Mouse (Mus musculus): ENCODE measurements at regions not wholly inside any gene's neighbourhood (a gene's known extent, or its start where the extent isn't known, plus 50 kb on each side); places are given as distances from the start of the nearest gene placed in this dataset.

- no peaks in the 10 kb centered on the region for H3K36me3 ChIP-seq
- no peak overlapping the region for H3K4me3 ChIP-seq
- no peak overlapping the region for H3K27ac ChIP-seq
- WGBS, result 93% methylated on average over 9 of the region's 9 CpGs
- no peaks in the 10 kb centered on the region for H3K27me3 ChIP-seq (ENCODE audit: low read depth, poor library complexity, severe bottlenecking)
- no peak for DNase-seq (ENCODE audit: low spot score)
- H3K4me1 ChIP-seq, result no peaks in the 10 kb centered on the region
- no peaks in the 10 kb centered on the region for H3K9me3 ChIP-seq (replicated peaks)
Measured at GRCm38 (mm10) chr3:120786659-120787058, 384.8 kb downstream of the Rwdd3 start.

GRCm38 (mm10) chr3:120781486-120781885, 390.0 kb downstream of the Rwdd3 start:
- no peak overlapping the region for H3K27ac ChIP-seq
- WGBS, result 79% methylated on average over 6 of the region's 6 CpGs
- H3K9me3 ChIP-seq (replicated peaks), result no peaks in the 10 kb centered on the region
- no peak for DNase-seq (ENCODE audit: low spot score)
- no peak overlapping the region for H3K4me3 ChIP-seq
- H3K4me1 ChIP-seq, result no peaks in the 10 kb centered on the region
- H3K27me3 ChIP-seq (ENCODE audit: low read depth, poor library complexity, severe bottlenecking), result no peaks in the 10 kb centered on the region
- H3K36me3 ChIP-seq, result no peaks in the 10 kb centered on the region

- Histone ChIP-seq H3K27me3 (ENCODE audit: low read depth, poor library complexity, severe bottlenecking) (no peaks in the 10 kb centered on the region), H3K9me3 (replicated peaks) (no peaks in the 10 kb centered on the region), H3K4me3 (no peak overlapping the region), H3K4me1 (no peaks in the 10 kb centered on the region), H3K36me3 (no peaks in the 10 kb centered on the region), H3K27ac (no peak overlapping the region)
- no peak for DNase-seq (ENCODE audit: low spot score)
Measured at GRCm38 (mm10) chr3:120779091-120779490, 392.4 kb downstream of the Rwdd3 start.

GRCm38 (mm10) chr3:120774951-120775350, 396.5 kb downstream of the Rwdd3 start:
- H3K9me3 ChIP-seq (replicated peaks), result no peaks in the 10 kb centered on the region
- no peak overlapping the region for H3K27ac ChIP-seq
- no peak for DNase-seq (ENCODE audit: low spot score)
- H3K27me3 ChIP-seq (ENCODE audit: low read depth, poor library complexity, severe bottlenecking), result no peaks in the 10 kb centered on the region
- no peaks in the 10 kb centered on the region for H3K4me1 ChIP-seq
- H3K36me3 ChIP-seq, result no peaks in the 10 kb centered on the region
- H3K4me3 ChIP-seq, result no peak overlapping the region
- 96% methylated on average over 6 of the region's 6 CpGs for WGBS

- no peaks in the 10 kb centered on the region for H3K27me3 ChIP-seq (ENCODE audit: low read depth, poor library complexity, severe bottlenecking)
- H3K4me3 ChIP-seq, result no peak overlapping the region
- no peak for DNase-seq (ENCODE audit: low spot score)
- WGBS, result 85% methylated on average over 4 of the region's 4 CpGs
- H3K9me3 ChIP-seq (replicated peaks), result no peaks in the 10 kb centered on the region
- H3K27ac ChIP-seq, result no peak overlapping the region
- no peaks in the 10 kb centered on the region for H3K36me3 ChIP-seq
- H3K4me1 ChIP-seq, result no peaks in the 10 kb centered on the region
Measured at GRCm38 (mm10) chr3:120761681-120762080, 409.8 kb downstream of the Rwdd3 start.

- H3K4me1 ChIP-seq, result no peaks in the 10 kb centered on the region
- H3K4me3 ChIP-seq, result no peak overlapping the region
- 92% methylated on average over 3 of the region's 3 CpGs for WGBS
- H3K36me3 ChIP-seq, result no peaks in the 10 kb centered on the region
- H3K27ac ChIP-seq, result no peak overlapping the region
- no peak for DNase-seq (ENCODE audit: low spot score)
- no peaks in the 10 kb centered on the region for H3K27me3 ChIP-seq (ENCODE audit: low read depth, poor library complexity, severe bottlenecking)
- no peaks in the 10 kb centered on the region for H3K9me3 ChIP-seq (replicated peaks)
Measured at GRCm38 (mm10) chr3:120761223-120761622, 410.3 kb downstream of the Rwdd3 start.

GRCm38 (mm10) chr3:120748513-120748912, 423.0 kb downstream of the Rwdd3 start:
- Histone ChIP-seq H3K4me3 (no peak overlapping the region), H3K27me3 (ENCODE audit: low read depth, poor library complexity, severe bottlenecking) (no peaks in the 10 kb centered on the region), H3K36me3 (no peaks in the 10 kb centered on the region), H3K9me3 (replicated peaks) (no peaks in the 10 kb centered on the region), H3K27ac (no peak overlapping the region), H3K4me1 (no peaks in the 10 kb centered on the region)
- DNase-seq (ENCODE audit: low spot score), result no peak
- 68% methylated on average over 4 of the region's 4 CpGs for WGBS

GRCm38 (mm10) chr3:120747678-120748077, 423.8 kb downstream of the Rwdd3 start:
- H3K4me3 ChIP-seq, result no peak overlapping the region
- H3K4me1 ChIP-seq, result no peaks in the 10 kb centered on the region
- peak; percentile 45 for DNase-seq (ENCODE audit: low spot score)
- no peaks in the 10 kb centered on the region for H3K36me3 ChIP-seq
- H3K9me3 ChIP-seq (replicated peaks), result no peaks in the 10 kb centered on the region
- H3K27ac ChIP-seq, result no peak overlapping the region
- WGBS, result 85% methylated on average over 4 of the region's 4 CpGs
- H3K27me3 ChIP-seq (ENCODE audit: low read depth, poor library complexity, severe bottlenecking), result no peaks in the 10 kb centered on the region

GRCm38 (mm10) chr3:120733332-120733731, 438.2 kb downstream of the Rwdd3 start:
- no peaks in the 10 kb centered on the region for H3K27me3 ChIP-seq (ENCODE audit: low read depth, poor library complexity, severe bottlenecking)
- peaks cover 8% of the 10 kb centered on the region; the same call in 1 of the 2 replicates for H3K4me1 ChIP-seq
- H3K27ac ChIP-seq, result no peak overlapping the region
- 96% methylated on average over 6 of the region's 6 CpGs for WGBS
- DNase-seq (ENCODE audit: low spot score), result no peak
- H3K9me3 ChIP-seq (replicated peaks), result no peaks in the 10 kb centered on the region
- no peaks in the 10 kb centered on the region for H3K36me3 ChIP-seq
- no peak overlapping the region for H3K4me3 ChIP-seq

- H3K4me1 ChIP-seq, result peaks cover 8% of the 10 kb centered on the region; the same call in 1 of the 2 replicates
- WGBS, result 95% methylated on average over 8 of the region's 8 CpGs
- DNase-seq (ENCODE audit: low spot score), result no peak
- no peaks in the 10 kb centered on the region for H3K27me3 ChIP-seq (ENCODE audit: low read depth, poor library complexity, severe bottlenecking)
- no peak overlapping the region for H3K27ac ChIP-seq
- H3K9me3 ChIP-seq (replicated peaks), result no peaks in the 10 kb centered on the region
- H3K36me3 ChIP-seq, result no peaks in the 10 kb centered on the region
- no peak overlapping the region for H3K4me3 ChIP-seq
Measured at GRCm38 (mm10) chr3:120732391-120732790, 439.1 kb downstream of the Rwdd3 start.

GRCm38 (mm10) chr3:120731287-120731686, 440.2 kb downstream of the Rwdd3 start:
- DNase-seq (ENCODE audit: low spot score), result no peak
- peaks cover 8% of the 10 kb centered on the region; the same call in 1 of the 2 replicates for H3K4me1 ChIP-seq
- H3K9me3 ChIP-seq (replicated peaks), result no peaks in the 10 kb centered on the region
- no peak overlapping the region for H3K4me3 ChIP-seq
- 67% methylated on average over 9 of the region's 9 CpGs for WGBS
- no peak overlapping the region for H3K27ac ChIP-seq
- H3K27me3 ChIP-seq (ENCODE audit: low read depth, poor library complexity, severe bottlenecking), result no peaks in the 10 kb centered on the region
- no peaks in the 10 kb centered on the region for H3K36me3 ChIP-seq

GRCm38 (mm10) chr3:120730225-120730624, 441.3 kb downstream of the Rwdd3 start:
- WGBS, result 84% methylated on average over 4 of the region's 4 CpGs
- Histone ChIP-seq H3K27ac (no peak overlapping the region), H3K4me1 (peaks cover 8% of the 10 kb centered on the region; the same call in 1 of the 2 replicates), H3K9me3 (replicated peaks) (no peaks in the 10 kb centered on the region), H3K36me3 (no peaks in the 10 kb centered on the region), H3K4me3 (no peak overlapping the region), H3K27me3 (ENCODE audit: low read depth, poor library complexity, severe bottlenecking) (no peaks in the 10 kb centered on the region)
- DNase-seq (ENCODE audit: low spot score), result no peak

- Histone ChIP-seq H3K4me3 (no peak overlapping the region), H3K27ac (no peak overlapping the region), H3K9me3 (replicated peaks) (no peaks in the 10 kb centered on the region), H3K36me3 (no peaks in the 10 kb centered on the region), H3K4me1 (peaks cover 8% of the 10 kb centered on the region; the same call in 1 of the 2 replicates), H3K27me3 (ENCODE audit: low read depth, poor library complexity, severe bottlenecking) (no peaks in the 10 kb centered on the region)
- DNase-seq (ENCODE audit: low spot score), result no peak
- 63% methylated on average over 5 of the region's 5 CpGs for WGBS
Measured at GRCm38 (mm10) chr3:120729671-120730070, 441.8 kb downstream of the Rwdd3 start.

GRCm38 (mm10) chr3:120685227-120685626, 486.3 kb downstream of the Rwdd3 start:
- Histone ChIP-seq H3K27ac (no peak overlapping the region), H3K27me3 (ENCODE audit: low read depth, poor library complexity, severe bottlenecking) (no peaks in the 10 kb centered on the region), H3K4me3 (no peak overlapping the region), H3K9me3 (replicated peaks) (no peaks in the 10 kb centered on the region), H3K36me3 (no peaks in the 10 kb centered on the region), H3K4me1 (no peaks in the 10 kb centered on the region)
- no peak for DNase-seq (ENCODE audit: low spot score)
- WGBS, result 85% methylated on average over 4 of the region's 4 CpGs

All from limb, embryonic 10.5 days (tissue).